Mouse (Mus musculus) testis, adult 2 months (tissue): ENCODE results near the gene Ttpal.

Experiments
- CTCF ChIP-seq: fragments of 200-500 bp; IDR thresholded peaks from 2 replicates; pipeline ENCODE4 v1.5.1; 2012; ENCODE audit warnings: low read depth, mild to moderate bottlenecking, inconsistent platforms, low read length, moderate library complexity; ENCODE audit not compliant: control insufficient read depth, insufficient read depth, insufficient replicate concordance
- POLR2A ChIP-seq: fragments of 200-500 bp; IDR thresholded peaks from 2 replicates; pipeline ENCODE4 v1.6.1; 2012; ENCODE audit warnings: low read depth, mild to moderate bottlenecking, inconsistent platforms, low read length, moderate library complexity; ENCODE audit not compliant: control insufficient read depth

- TF ChIP-seq POLR2A, result no peak
- no peak for TF ChIP-seq CTCF
These were observed 35.6 kb downstream of the Ttpal start for GRCm38 (mm10) chr2:163637655-163638266.
